Mouse (Mus musculus): ENCODE data around the gene Sfxn2.

DNA sequence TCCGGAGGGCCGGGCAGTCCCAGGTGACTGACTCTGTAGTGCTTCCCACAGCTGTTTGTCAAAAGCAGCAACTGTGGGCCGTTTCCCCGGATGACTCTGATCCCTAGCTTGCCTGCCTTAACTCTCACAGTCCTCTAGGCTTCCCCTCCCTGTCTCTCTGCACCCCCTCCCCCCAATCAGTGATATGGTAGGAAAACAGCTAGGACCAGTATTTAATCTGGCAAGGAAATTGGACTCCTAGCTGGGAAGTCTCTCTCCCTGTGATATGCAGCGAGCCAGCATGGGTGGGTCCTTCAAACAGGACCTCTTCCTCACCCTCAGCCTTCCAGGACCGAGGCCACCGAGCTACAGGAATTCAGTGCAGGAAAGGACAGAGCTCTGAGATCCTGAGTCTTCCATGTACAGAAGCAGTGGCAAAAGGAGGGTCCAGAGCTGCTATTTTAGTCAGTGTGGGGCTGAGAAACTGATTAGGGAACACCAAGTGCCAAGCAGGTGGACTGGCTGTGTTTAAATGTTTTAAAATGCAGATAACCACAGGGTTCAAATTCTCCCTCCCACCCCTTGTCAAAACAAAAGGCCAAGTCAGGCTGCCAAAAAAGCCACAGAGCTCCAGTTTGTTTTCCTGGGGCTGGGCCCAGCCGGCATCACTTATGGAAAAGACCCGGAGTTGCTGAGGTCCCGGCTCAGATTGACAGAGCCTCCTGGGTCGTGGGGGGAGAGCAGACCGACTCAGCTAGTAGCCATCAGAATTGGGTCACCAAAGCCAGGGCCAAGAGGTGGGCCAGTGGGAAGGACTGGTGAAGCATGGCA is 71.8 kb downstream of the Sfxn2 start:
- TF ChIP-seq CTCF (IDR thresholded peaks at IDR 0.05; ENCODE audit: low read depth) (no peak), EP300 (IDR thresholded peaks at IDR 0.05; ENCODE audit: low read depth) (no peak)
